Mouse (Mus musculus) midbrain, embryonic 14.5 days (tissue): ENCODE data around the gene Lrrc36. TPM values are rescaled to one million over a fixed set of nuclear protein-coding genes. Genes with fewer than 3 reads are reported as not detected.

Source experiments
- ATAC-seq: fragments of 200-750 bp; cut with Nextera tagmentation; 2 replicates; pipeline ENCODE4 v1.8.0; 2017; ENCODE audit warnings: moderate number of reproducible peaks, moderate library complexity; ENCODE audit not compliant: low FRiP score, low TSS enrichment
- DNase-seq: peaks from one replicate; pipeline ENCODE4 v3.0.0-alpha.2; 2015
- H3K27ac ChIP-seq: fragments of 300-500 bp; sonication (generic); replicated peaks from 2 replicates; pipeline ENCODE4 v1.5.1; 2014; ENCODE audit warnings: mild to moderate bottlenecking, low read depth, low read length, moderate library complexity
- H3K27me3 ChIP-seq: fragments of 300-500 bp; sonication (generic); 2 replicates; pipeline ENCODE4 v1.6.1; 2014; ENCODE audit warnings: low read length, control low read depth, mixed read lengths; ENCODE audit not compliant: control insufficient read depth, insufficient read depth
- H3K36me3 ChIP-seq: fragments of 300-500 bp; sonication (generic); 2 replicates; pipeline ENCODE4 v1.6.1; 2014; ENCODE audit warnings: low read length, control low read depth; ENCODE audit not compliant: control insufficient read depth, insufficient read depth
- H3K4me1 ChIP-seq: fragments of 300-500 bp; sonication (generic); 2 replicates; pipeline ENCODE4 v1.6.1; 2014; ENCODE audit warnings: mild to moderate bottlenecking, antibody characterized with exemption, low read length, control low read depth; ENCODE audit not compliant: control insufficient read depth, insufficient read depth
- H3K4me2 ChIP-seq: fragments of 300-500 bp; sonication (generic); 2 replicates; pipeline ENCODE4 v1.6.1; 2014; ENCODE audit warnings: mild to moderate bottlenecking, low read length, moderate library complexity
- H3K4me3 ChIP-seq: fragments of 300-500 bp; sonication (generic); replicated peaks from 2 replicates; pipeline ENCODE4 v1.5.1; 2014; ENCODE audit warnings: low read depth, low read length
- H3K9ac ChIP-seq: fragments of 300-500 bp; sonication (generic); replicated peaks from 2 replicates; pipeline ENCODE4 v1.6.1; 2014; ENCODE audit warnings: mild to moderate bottlenecking, low read length, moderate library complexity
- H3K9me3 ChIP-seq: fragments of 300-500 bp; sonication (generic); 2 replicates; pipeline ENCODE4 v1.6.1; 2016; ENCODE audit warnings: low read length, control low read depth, mixed read lengths; ENCODE audit not compliant: control insufficient read depth
- WGBS: fragments of 180-500 bp; shearing (Covaris S2); extraction: QIAGEN DNeasy Blood & Tissue Kit; methylation state at CpG from one replicate; pipeline ENCODE4 v1.1.7; 2014; 5-methylcytosine and 5-hydroxymethylcytosine counted together
- polyA plus RNA-seq: library from polyadenylated mRNA; unstranded; fragments of >200 nt; fragmentation: Nextera tagmentation; extraction: Ambion mirVana; gene quantifications from 2 replicates; pipeline ENCODE4 v1.2.1, GENCODE M21; 2014

Gene Lrrc36
- polyA plus RNA-seq, 1 experiment from 2014 or later = 1.7 TPM

- peaks cover 31% of the 10 kb centered on the region for H3K4me1 ChIP-seq
- no peak overlapping the region for H3K4me2 ChIP-seq
- no peak overlapping the region for H3K9ac ChIP-seq
- no peaks in the 10 kb centered on the region for H3K9me3 ChIP-seq
- ATAC-seq (no peak), DNase-seq (no peak)
- no peaks in the 10 kb centered on the region for H3K27me3 ChIP-seq
- no peak overlapping the region for H3K27ac ChIP-seq
- no peak overlapping the region for H3K4me3 ChIP-seq
- WGBS = 70% methylated on average over 5 of the region's 5 CpGs
- no peaks in the 10 kb centered on the region for H3K36me3 ChIP-seq
These were observed 22.8 kb downstream of the Lrrc36 start for GRCm38 (mm10) chr8:105436218-105436617.

DNA sequence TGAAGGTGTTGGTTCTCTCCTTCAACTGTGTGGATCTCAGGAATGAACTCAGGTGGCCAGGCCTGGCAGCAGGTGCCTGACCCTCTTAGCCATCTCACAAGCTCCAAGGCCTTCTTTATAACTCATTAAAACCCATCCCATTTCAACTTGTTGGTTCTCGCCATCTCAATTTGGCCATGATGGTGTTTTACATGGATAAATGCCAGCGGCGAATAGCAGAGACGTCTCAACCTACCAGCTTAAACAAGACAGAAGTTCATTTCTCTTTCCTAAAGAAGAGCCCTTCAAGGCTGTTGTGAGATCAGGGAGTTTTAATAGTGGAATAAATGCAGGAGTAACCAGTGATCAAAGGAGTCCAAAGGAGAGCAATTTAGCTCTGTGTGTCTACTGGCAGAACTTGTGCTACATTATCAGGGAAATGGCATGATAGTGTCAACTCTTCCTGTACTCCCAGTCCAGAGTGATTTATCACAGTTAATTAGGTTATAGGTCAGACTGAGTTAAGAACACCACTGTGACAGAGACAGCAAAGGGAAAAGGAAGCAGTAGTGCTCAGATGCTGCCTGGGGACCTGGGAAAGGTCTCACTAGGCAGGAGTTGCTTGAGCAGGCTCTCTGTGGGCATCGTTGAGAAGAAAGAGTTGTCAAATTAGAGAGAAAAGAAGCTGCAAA is 23.8 kb downstream of the Lrrc36 start:
- H3K27ac ChIP-seq = no peak overlapping the region
- 84% methylated on average over 5 of the region's 5 CpGs for WGBS
- no peak for DNase-seq
- peaks cover 22% of the 10 kb centered on the region for H3K4me1 ChIP-seq
- H3K36me3 ChIP-seq = no peaks in the 10 kb centered on the region
- no peak overlapping the region for H3K4me3 ChIP-seq
- no peak overlapping the region for H3K9ac ChIP-seq
- no peak for ATAC-seq
- no peaks in the 10 kb centered on the region for H3K9me3 ChIP-seq
- H3K4me2 ChIP-seq = no peak overlapping the region
- no peaks in the 10 kb centered on the region for H3K27me3 ChIP-seq

DNA sequence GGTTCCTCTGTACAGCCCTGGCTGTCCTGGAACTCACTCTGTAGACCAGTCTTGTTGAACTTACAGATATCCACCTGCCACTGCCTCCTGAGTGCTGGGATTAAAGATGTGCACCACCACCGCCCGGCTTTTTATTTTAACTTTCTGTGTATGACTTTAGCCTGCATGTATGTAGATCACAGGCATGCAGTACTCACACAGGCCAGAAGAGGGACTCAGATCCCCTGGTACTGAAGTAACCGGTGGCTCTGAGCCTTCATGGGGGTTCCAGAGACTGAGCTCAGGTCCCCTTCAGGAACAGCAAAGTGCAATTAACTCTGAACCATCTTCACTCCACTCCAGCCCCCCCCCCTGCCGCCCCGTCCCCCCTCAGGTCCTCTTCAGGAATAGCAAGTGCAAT is 25.5 kb downstream of the Lrrc36 start:
- WGBS = 34% methylated on average over 5 of the region's 5 CpGs
- Histone ChIP-seq H3K9me3 (no peaks in the 10 kb centered on the region), H3K9ac (no peak overlapping the region), H3K4me1 (peaks cover 7% of the 10 kb centered on the region), H3K27ac (no peak overlapping the region), H3K4me3 (no peak overlapping the region), H3K27me3 (no peaks in the 10 kb centered on the region), H3K36me3 (no peaks in the 10 kb centered on the region), H3K4me2 (no peak overlapping the region)
- DNase-seq (peak; percentile 53), ATAC-seq (no peak)

DNA sequence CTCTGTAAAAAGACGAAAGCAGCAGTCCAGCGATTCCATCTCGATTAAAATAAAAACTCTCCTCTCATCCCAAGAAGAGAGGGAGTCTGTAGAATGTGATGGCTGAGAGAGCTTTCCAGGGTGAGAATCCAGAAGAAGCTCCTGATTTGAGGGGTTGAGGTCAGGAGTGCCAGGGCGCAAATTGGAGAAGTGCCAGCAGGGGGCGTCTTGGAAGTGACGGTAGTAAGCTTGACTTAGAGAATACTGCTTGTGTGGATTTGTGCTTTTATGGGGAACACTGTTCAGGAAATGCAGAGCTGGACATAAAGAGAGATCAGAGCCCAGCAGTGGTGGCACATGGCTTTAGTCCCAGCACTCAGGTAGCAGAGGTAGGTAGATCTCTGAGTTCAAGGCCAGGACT is 28.1 kb downstream of the Lrrc36 start:
- Histone ChIP-seq H3K9ac (no peak overlapping the region), H3K27ac (no peak overlapping the region), H3K4me3 (no peak overlapping the region), H3K27me3 (no peaks in the 10 kb centered on the region), H3K9me3 (no peaks in the 10 kb centered on the region), H3K4me1 (peaks cover 13% of the 10 kb centered on the region; the same call in 1 of the 2 replicates), H3K36me3 (no peaks in the 10 kb centered on the region), H3K4me2 (no peak overlapping the region)
- ATAC-seq (no peak), DNase-seq (peak; percentile 71)
- WGBS = 9% methylated on average over 6 of the region's 6 CpGs

- H3K4me2 ChIP-seq = no peak overlapping the region
- no peak overlapping the region for H3K27ac ChIP-seq
- H3K4me1 ChIP-seq = peaks cover 13% of the 10 kb centered on the region; the same call in 1 of the 2 replicates
- 96% methylated on average over 5 of the region's 5 CpGs for WGBS
- no peak for ATAC-seq
- DNase-seq = no peak
- no peaks in the 10 kb centered on the region for H3K27me3 ChIP-seq
- H3K9ac ChIP-seq = no peak overlapping the region
- H3K4me3 ChIP-seq = no peak overlapping the region
- no peaks in the 10 kb centered on the region for H3K9me3 ChIP-seq
- no peaks in the 10 kb centered on the region for H3K36me3 ChIP-seq
These were observed 29.3 kb downstream of the Lrrc36 start for GRCm38 (mm10) chr8:105442661-105443060.

DNA sequence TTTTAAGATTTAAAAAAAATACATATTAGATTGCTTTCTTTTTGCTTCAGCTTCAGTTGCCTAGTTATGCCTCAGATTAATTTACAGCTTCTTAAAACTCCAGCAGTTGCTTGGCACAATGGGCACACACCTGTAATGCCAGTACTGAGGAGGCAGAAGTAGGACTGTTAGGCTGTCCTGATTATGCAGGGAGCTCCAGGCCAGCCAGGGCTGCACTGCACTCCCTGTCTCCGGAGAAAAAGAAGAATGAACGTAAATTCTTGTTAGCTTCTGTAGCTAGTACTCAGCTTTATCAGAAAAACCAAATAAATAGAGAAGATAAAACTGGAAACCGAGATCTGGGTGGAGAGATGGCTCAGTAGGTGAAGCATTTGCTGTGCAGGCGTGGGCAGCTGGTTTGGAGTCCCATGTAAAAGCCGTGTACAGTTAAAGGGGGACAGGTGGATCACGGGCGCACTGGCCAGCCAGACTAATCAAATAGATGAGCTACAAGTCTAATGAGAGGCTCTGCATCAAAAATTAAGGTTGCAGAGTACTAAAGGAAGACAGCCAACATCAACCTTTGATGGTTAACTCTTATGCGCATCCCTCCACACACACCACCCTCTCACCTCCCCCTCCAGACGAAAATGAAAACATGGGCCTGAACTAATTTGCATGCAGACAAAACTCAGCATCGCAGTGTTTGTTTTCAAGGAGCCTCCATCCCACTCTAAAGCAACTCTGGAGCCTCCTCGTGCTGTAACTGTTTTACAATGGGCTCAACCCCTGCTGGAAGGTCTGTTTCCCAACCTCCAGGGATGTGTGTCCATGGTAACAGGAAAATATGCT is 32.1 kb downstream of the Lrrc36 start:
- H3K36me3 ChIP-seq = no peaks in the 10 kb centered on the region
- H3K9me3 ChIP-seq = no peaks in the 10 kb centered on the region
- H3K4me2 ChIP-seq = peak overlapping the region; percentile 18
- no peaks in the 10 kb centered on the region for H3K27me3 ChIP-seq
- ATAC-seq = peak; percentile 87
- H3K4me1 ChIP-seq = peaks cover 8% of the 10 kb centered on the region; the same call in 1 of the 2 replicates
- H3K27ac ChIP-seq = peak overlapping the region; percentile 75
- H3K4me3 ChIP-seq = no peak overlapping the region
- WGBS = 6% methylated on average over 11 of the region's 11 CpGs
- peak; percentile 83 for DNase-seq
- H3K9ac ChIP-seq = no peak overlapping the region

DNA sequence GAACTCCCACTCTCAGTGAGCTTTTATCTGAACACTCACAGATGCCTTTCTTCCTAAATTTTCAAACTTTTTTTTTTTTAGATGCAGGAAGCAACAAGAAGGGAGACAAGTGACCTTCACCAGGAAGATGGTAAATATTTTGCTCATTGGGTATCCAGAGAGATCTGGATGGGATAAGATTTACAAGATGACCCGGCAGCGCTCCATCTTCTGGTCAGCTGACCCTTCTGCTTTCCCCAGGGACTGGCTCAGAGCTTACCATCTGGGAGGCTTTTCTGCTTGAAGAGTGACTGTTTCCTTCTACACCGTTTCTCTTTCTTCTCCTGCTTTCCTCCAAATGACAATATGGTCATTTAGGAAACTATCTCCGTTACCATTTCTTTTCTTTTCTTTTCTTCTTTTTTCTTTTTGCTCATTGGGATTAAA is 32.8 kb downstream of the Lrrc36 start:
- Histone ChIP-seq H3K27me3 (no peaks in the 10 kb centered on the region), H3K27ac (peak overlapping the region; percentile 75; the same call in 1 of the 2 replicates), H3K4me3 (no peak overlapping the region), H3K4me2 (peak overlapping the region; percentile 18), H3K36me3 (no peaks in the 10 kb centered on the region), H3K9me3 (no peaks in the 10 kb centered on the region), H3K9ac (no peak overlapping the region), H3K4me1 (peaks cover 8% of the 10 kb centered on the region; the same call in 1 of the 2 replicates)
- peak; percentile 68; the same call in 1 of the 2 replicates for ATAC-seq
- peak; percentile 80 for DNase-seq
- WGBS = 4% methylated on average over 4 of the region's 4 CpGs

DNA sequence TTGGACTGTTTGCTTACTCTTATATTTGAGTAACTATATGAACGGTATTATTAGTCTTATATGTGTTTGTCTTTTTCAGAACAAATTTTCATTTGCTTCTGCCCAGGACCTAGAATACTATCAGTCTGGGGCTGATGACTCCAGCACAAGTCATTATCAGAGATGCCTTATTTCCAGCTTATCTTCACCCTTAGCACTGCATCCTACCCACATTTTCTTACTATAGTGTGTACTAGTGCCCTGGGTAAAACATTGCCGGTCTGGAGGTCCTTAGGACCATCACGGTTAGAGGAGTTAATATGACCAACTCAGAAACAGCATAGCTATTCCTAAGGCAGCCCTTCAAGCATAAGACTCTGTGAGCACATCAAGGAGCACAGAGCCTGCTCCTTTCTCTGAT is 34.8 kb downstream of the Lrrc36 start:
- Histone ChIP-seq H3K27me3 (no peaks in the 10 kb centered on the region), H3K4me2 (no peak overlapping the region), H3K9me3 (no peaks in the 10 kb centered on the region), H3K36me3 (no peaks in the 10 kb centered on the region), H3K9ac (no peak overlapping the region), H3K27ac (no peak overlapping the region), H3K4me1 (peaks cover 8% of the 10 kb centered on the region; the same call in 1 of the 2 replicates), H3K4me3 (no peak overlapping the region)
- ATAC-seq (no peak), DNase-seq (no peak)
- WGBS = 97% methylated on average over 3 of the region's 3 CpGs
